ENCODE assay signal across 8 mouse cellular contexts in genomic region chr10:111163601-111164240, GRCm38 (mm10). TPM values are rescaled to one million over a fixed set of nuclear protein-coding genes. Genes with fewer than 3 reads are reported as not detected.
DNase-seq lines count a peak whose midpoint lies in the region; ATAC-seq lines count a peak whose summit lies in the region.

No protein-coding gene starts in this region.

- H3K9ac ChIP-seq in hindbrain, embryonic 11.5 days (ENCODE audit: low read depth, low read length) = peak overlapping the region; percentile 60; the same call in 1 of the 2 replicates
- peak overlapping the region; percentile 89 for H3K9ac ChIP-seq in midbrain, embryonic 15.5 days

- H3K4me1 ChIP-seq in hindbrain, embryonic 11.5 days (replicated peaks; ENCODE audit: control insufficient read depth, insufficient read depth, low read length) = no peaks in the 10 kb centered on the region
- H3K4me1 ChIP-seq in midbrain, embryonic 15.5 days = peaks cover 16% of the 10 kb centered on the region

- peak overlapping the region; percentile 59 for H3K4me2 ChIP-seq in hindbrain, embryonic 11.5 days (replicated peaks; ENCODE audit: low read depth, low read length)
- peak overlapping the region; percentile 75 for H3K4me2 ChIP-seq in midbrain, embryonic 15.5 days

- H3K27me3 ChIP-seq in hindbrain, embryonic 11.5 days (ENCODE audit: control insufficient read depth, insufficient read depth, low read length) = no peaks in the 10 kb centered on the region
- H3K27me3 ChIP-seq in midbrain, embryonic 15.5 days (replicated peaks) = no peaks in the 10 kb centered on the region

- DNase-seq in kidney, adult 9 months = peak; percentile 28
- no peak for DNase-seq in kidney, postnatal 14 days
- peak; percentile 13 for DNase-seq in NIH3T3 (ENCODE audit: low read depth)
- no peak for DNase-seq in hindbrain, embryonic 11.5 days (ENCODE audit: low spot score)
- DNase-seq in cerebellum, postnatal 10 days = no peak
- no peak for DNase-seq in ovary, adult 18-20 months (ENCODE audit: low spot score)
- no peak for DNase-seq in right cerebral cortex, postnatal 4 days

- ATAC-seq in hindbrain, embryonic 11.5 days (ENCODE audit: low FRiP score) = no peak
- ATAC-seq in midbrain, embryonic 15.5 days (replicated peaks) = no peak

- no peaks in the 10 kb centered on the region for H3K9me3 ChIP-seq in hindbrain, embryonic 11.5 days (ENCODE audit: control insufficient read depth, low read length)
- no peaks in the 10 kb centered on the region for H3K9me3 ChIP-seq in midbrain, embryonic 15.5 days

- H3K36me3 ChIP-seq in hindbrain, embryonic 11.5 days (ENCODE audit: control insufficient read depth, insufficient read depth, low read length) = no peaks in the 10 kb centered on the region
- H3K36me3 ChIP-seq in midbrain, embryonic 15.5 days (replicated peaks) = no peaks in the 10 kb centered on the region

- 40% methylated on average over 9 of the region's 9 CpGs for WGBS in hindbrain, embryonic 11.5 days
- 33% methylated on average over 9 of the region's 9 CpGs for WGBS in midbrain, embryonic 15.5 days

- no peak overlapping the region for H3K27ac ChIP-seq in hindbrain, embryonic 11.5 days (ENCODE audit: low read depth, low read length)
- H3K27ac ChIP-seq in midbrain, embryonic 15.5 days = peak overlapping the region; percentile 93

- peak overlapping the region; percentile 95; the same call in 1 of the 2 replicates for H3K4me3 ChIP-seq in hindbrain, embryonic 11.5 days (ENCODE audit: low read depth, low read length)
- peak overlapping the region; percentile 81 for H3K4me3 ChIP-seq in midbrain, embryonic 15.5 days

RNA-seq across cellular contexts. Expression of gene Osbpl8, which starts 0.8 kb away (rescaled TPM):
- polyA plus RNA-seq in hindbrain, embryonic 11.5 days (2014; fragmentation: Nextera tagmentation; extraction: Ambion mirVana) = 15.4 and 15.7 TPM in 2 replicates
- 18.0 and 18.1 TPM in 2 replicates for polyA plus RNA-seq in midbrain, embryonic 15.5 days (2015; fragmentation: Nextera tagmentation; extraction: Ambion mirVana)

Comparison
In these comparisons a context has a peak if more than half of its experiments do, and no peak if none do; other contexts are left out.
1. DNase-seq: peak in kidney, adult 9 months (single experiment) and NIH3T3 (single experiment); none in kidney, postnatal 14 days (single experiment), hindbrain, embryonic 11.5 days (single experiment), cerebellum, postnatal 10 days (0 of 2), ovary, adult 18-20 months (single experiment) and right cerebral cortex, postnatal 4 days (single experiment).